Comparison of ENCODE assay signal across 8 mouse cellular contexts in the genomic region with DNA sequence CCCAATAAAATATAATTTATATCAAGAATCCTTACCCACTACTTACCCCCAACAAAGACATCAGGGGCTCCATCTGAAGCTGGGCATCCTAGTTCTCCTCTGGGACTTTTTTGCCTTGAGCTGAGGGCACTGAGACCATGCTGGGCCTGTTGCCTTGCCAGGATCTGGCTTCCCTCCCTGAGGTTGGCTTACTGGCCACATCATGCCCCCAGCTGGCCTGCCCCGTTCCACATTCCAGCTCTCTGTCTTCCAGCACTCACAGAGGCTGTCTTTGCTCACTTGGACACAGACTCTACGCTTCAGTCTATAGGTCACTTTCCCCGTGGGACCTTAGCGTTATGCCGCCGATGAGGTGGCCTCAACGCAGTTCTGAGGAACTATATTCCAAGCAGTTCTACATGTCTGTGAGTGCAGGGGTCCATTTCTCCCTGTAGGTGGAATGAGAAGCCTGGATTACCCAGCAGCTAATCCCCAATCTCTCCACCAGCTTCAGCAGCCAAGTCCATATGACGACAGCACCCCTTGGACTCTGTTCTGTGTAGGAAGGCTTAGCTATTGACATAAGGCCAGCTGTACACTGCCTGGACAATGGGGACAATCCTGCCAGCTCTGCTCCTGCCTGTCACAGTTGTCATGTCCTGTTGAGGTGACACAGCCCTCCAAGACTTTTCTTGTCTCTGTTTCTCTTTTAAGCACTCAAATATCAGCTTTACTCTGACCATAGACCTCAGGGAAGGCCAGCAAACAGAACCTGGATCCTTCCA.
DNase-seq lines count a peak whose midpoint lies in the region; ATAC-seq lines count a peak whose summit lies in the region.

No protein-coding gene starts in this region.

- no peaks in the 10 kb centered on the region; the same call in 1 of the 2 replicates for H3K4me1 ChIP-seq in liver, embryonic 12.5 days

- no peak overlapping the region for H3K9ac ChIP-seq in liver, embryonic 12.5 days

- H3K4me2 ChIP-seq in liver, embryonic 12.5 days, result no peak overlapping the region

- no peaks in the 10 kb centered on the region for H3K36me3 ChIP-seq in liver, embryonic 12.5 days

- H3K27ac ChIP-seq in liver, embryonic 12.5 days, result no peak overlapping the region

- peak; percentile 44 to 73 for DNase-seq in cerebellum, postnatal 10 days
- DNase-seq in cerebellum, adult 11 months, result no peak
- peak; percentile 32 for DNase-seq in 3134 (ENCODE audit: extremely low read depth, insufficient read length, low spot score)
- peak; percentile 46 for DNase-seq in gastrocnemius, postnatal 25 days
- no peak for DNase-seq in kidney, postnatal 10 days
- no peak for DNase-seq in embryo, embryonic 10.5 days (ENCODE audit: low spot score)
- DNase-seq in spleen, postnatal 4 days (ENCODE audit: low spot score in 2 of 2), result no peak

- no peak overlapping the region for H3K4me3 ChIP-seq in liver, embryonic 12.5 days

- no peaks in the 10 kb centered on the region for H3K27me3 ChIP-seq in liver, embryonic 12.5 days (replicated peaks)

- 70% methylated on average over 8 of the region's 8 CpGs for WGBS in liver, embryonic 12.5 days (ENCODE audit: insufficient replicate concordance)

- no peaks in the 10 kb centered on the region for H3K9me3 ChIP-seq in liver, embryonic 12.5 days (replicated peaks)

- peak; percentile 73 for ATAC-seq in liver, embryonic 12.5 days

Comparison
In these comparisons a context has a peak if more than half of its experiments do, and no peak if none do; other contexts are left out.
1. DNase-seq: peak in cerebellum, postnatal 10 days (2 of 2), 3134 (single experiment) and gastrocnemius, postnatal 25 days (single experiment); none in cerebellum, adult 11 months (single experiment), kidney, postnatal 10 days (single experiment), embryo, embryonic 10.5 days (single experiment) and spleen, postnatal 4 days (0 of 2).